Mouse (Mus musculus): ENCODE measurements around the gene Pex5l. TPM values are rescaled to one million over a fixed set of nuclear protein-coding genes. Genes with fewer than 3 reads are reported as not detected.
A peak's percentile ranks its signal among the peaks of the same experiment; 100 is the strongest.

The Pex5l gene
- total and polyA plus RNA-seq, 2 experiments from 2014 or later = 3.3 to 32.7 TPM

DNA sequence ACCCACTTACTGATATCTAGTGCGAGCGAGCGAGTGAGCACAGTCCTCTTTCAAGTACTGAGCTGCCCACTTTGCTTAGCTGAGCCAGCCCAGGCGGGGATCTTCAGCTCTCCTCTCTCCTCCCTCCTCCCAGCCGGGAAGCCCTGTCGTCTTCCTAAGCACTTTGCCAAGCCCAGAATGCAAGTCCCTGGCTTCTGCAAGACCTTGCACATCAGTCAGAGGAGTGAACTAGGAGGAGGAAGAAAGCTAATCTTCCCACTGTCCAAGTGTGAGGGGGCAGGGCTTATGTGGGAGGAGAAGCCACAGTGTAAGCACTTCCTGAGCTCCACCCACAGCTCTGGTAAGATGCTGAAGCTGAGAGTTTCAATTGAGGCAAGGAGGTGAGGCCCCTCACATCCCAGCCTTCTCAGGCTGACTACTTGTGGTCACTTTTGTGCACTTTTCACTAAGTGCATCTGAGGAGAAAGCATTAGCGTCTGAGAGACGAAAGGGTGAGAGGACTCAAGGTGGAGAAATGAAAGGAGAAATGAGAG lies 60.2 kb downstream of the Pex5l start:
- Histone ChIP-seq H3K36me3 (ENCODE audit: insufficient read depth) (no peaks in the 10 kb centered on the region), H3K9ac (no peak overlapping the region), H3K4me3 (ENCODE audit: low read depth, low read length) (no peak overlapping the region), H3K27me3 (ENCODE audit: insufficient read depth, low read length) (no peaks in the 10 kb centered on the region), H3K4me2 (ENCODE audit: low read depth) (no peak overlapping the region), H3K27ac (ENCODE audit: low read depth, low read length) (no peak overlapping the region), H3K4me1 (ENCODE audit: insufficient read depth) (no peaks in the 10 kb centered on the region), H3K9me3 (ENCODE audit: low read length) (no peaks in the 10 kb centered on the region)
- TF ChIP-seq CTCF (IDR thresholded peaks at IDR 0.05; ENCODE audit: low read depth) = no peak
- WGBS = 29% methylated on average over 8 of the region's 8 CpGs
- DNase-seq (no peak), ATAC-seq (no peak)

DNA sequence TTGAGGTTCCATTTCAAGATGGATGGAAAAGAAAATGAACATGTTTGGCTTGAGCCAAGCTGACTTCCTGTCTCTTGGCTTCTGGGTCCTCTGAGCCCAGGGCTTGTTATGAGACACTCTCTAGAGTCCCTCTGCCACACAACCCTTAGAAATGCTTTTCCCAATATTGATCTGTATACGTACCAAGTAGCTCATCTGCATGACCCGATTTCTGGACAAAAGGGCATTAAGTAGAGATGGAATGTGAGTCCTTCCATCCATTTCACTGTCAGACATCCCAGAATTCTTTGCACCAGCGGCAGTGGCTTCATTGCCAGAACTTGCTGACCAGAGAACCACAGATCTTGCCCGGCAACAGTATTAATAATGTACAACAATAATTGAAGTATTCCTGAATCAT lies 61.3 kb downstream of the Pex5l start:
- WGBS = 80% methylated on average over 4 of the region's 4 CpGs
- no peaks in the 10 kb centered on the region for H3K9me3 ChIP-seq (ENCODE audit: low read length)
- no peaks in the 10 kb centered on the region for H3K27me3 ChIP-seq (ENCODE audit: insufficient read depth, low read length)
- H3K27ac ChIP-seq (ENCODE audit: low read depth, low read length) = no peak overlapping the region
- H3K36me3 ChIP-seq (ENCODE audit: insufficient read depth) = no peaks in the 10 kb centered on the region
- no peaks in the 10 kb centered on the region for H3K4me1 ChIP-seq (ENCODE audit: insufficient read depth)
- no peak overlapping the region for H3K4me2 ChIP-seq (ENCODE audit: low read depth)
- no peak for DNase-seq
- no peak overlapping the region for H3K4me3 ChIP-seq (ENCODE audit: low read depth, low read length)
- ATAC-seq = no peak
- no peak for TF ChIP-seq CTCF (IDR thresholded peaks at IDR 0.05; ENCODE audit: low read depth)
- no peak overlapping the region for H3K9ac ChIP-seq

DNA sequence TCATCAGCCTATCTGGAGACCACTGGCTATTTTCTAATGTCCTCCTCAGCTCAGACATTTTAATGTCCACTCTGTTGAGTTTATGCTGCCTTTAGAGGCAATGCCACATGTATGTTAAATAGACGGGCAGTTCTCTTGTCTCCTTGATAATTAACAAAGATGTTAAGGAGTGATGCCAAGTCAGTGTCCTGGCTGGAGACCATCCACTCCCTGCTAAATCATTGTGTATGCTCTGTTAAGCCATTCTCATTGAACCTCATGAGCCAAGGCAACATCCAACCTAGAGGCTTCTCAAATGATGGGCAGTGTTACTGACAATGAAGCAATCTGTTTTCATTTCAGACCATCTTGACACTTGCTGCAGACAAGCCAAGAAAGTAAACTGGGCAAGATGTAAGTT lies 63.4 kb downstream of the Pex5l start:
- H3K9me3 ChIP-seq (ENCODE audit: low read length) = no peaks in the 10 kb centered on the region
- H3K36me3 ChIP-seq (ENCODE audit: insufficient read depth) = no peaks in the 10 kb centered on the region
- 87% methylated on average over 1 of the region's 1 CpGs for WGBS
- no peaks in the 10 kb centered on the region for H3K27me3 ChIP-seq (ENCODE audit: insufficient read depth, low read length)
- H3K27ac ChIP-seq (ENCODE audit: low read depth, low read length) = no peak overlapping the region
- DNase-seq (no peak), ATAC-seq (no peak)
- no peak overlapping the region for H3K4me3 ChIP-seq (ENCODE audit: low read depth, low read length)
- H3K4me1 ChIP-seq (ENCODE audit: insufficient read depth) = no peaks in the 10 kb centered on the region
- H3K4me2 ChIP-seq (ENCODE audit: low read depth) = no peak overlapping the region
- TF ChIP-seq CTCF (IDR thresholded peaks at IDR 0.05; ENCODE audit: low read depth) = no peak
- H3K9ac ChIP-seq = no peak overlapping the region

DNA sequence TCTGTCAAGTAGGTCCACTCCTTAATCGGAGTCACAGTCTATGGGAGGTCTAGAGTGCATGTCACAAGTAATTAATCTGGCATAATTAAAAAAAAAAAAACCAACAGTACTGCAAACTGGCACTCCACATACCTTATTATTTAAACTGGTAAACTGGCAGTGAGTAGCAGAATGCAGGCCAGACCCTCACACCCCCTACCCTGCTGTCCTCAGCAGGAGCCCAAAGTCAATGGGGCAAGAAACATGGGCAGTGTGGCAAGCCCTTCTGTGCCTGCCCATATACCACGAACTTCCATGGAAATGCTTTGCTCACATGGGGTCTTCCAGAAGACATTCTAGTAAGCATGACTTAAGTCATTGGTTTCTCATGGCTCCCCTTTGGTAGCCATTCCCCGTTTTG lies 63.9 kb downstream of the Pex5l start:
- DNase-seq (no peak), ATAC-seq (no peak)
- no peaks in the 10 kb centered on the region for H3K4me1 ChIP-seq (ENCODE audit: insufficient read depth)
- H3K4me2 ChIP-seq (ENCODE audit: low read depth) = no peak overlapping the region
- TF ChIP-seq CTCF (IDR thresholded peaks at IDR 0.05; ENCODE audit: low read depth) = no peak
- WGBS = 76% methylated on average over 3 of the region's 3 CpGs
- no peak overlapping the region for H3K27ac ChIP-seq (ENCODE audit: low read depth, low read length)
- no peaks in the 10 kb centered on the region for H3K27me3 ChIP-seq (ENCODE audit: insufficient read depth, low read length)
- no peak overlapping the region for H3K9ac ChIP-seq
- H3K4me3 ChIP-seq (ENCODE audit: low read depth, low read length) = no peak overlapping the region
- no peaks in the 10 kb centered on the region for H3K36me3 ChIP-seq (ENCODE audit: insufficient read depth)
- no peaks in the 10 kb centered on the region for H3K9me3 ChIP-seq (ENCODE audit: low read length)

DNA sequence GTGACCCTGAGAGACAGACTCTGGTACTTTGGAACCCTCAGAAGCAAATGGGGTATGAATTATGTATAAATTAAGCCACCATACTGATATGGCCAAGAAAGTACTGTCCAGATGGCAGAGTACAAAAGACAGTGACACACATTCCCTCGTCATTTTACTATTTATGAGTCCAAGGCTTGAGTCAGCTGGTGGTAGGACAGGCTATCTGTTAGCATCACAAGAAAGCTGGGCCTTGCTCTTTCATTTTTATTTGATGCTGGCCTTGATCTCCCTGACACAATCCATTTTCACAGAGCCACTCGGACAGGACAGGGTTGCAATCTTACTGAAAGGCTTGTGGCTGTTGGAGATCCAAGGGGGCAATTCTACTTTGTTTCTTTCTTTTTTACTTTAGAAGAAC lies 67.4 kb downstream of the Pex5l start:
- Histone ChIP-seq H3K4me3 (ENCODE audit: low read depth, low read length) (no peak overlapping the region), H3K4me1 (ENCODE audit: insufficient read depth) (no peaks in the 10 kb centered on the region), H3K36me3 (ENCODE audit: insufficient read depth) (no peaks in the 10 kb centered on the region), H3K27ac (ENCODE audit: low read depth, low read length) (no peak overlapping the region), H3K27me3 (ENCODE audit: insufficient read depth, low read length) (no peaks in the 10 kb centered on the region), H3K9ac (no peak overlapping the region), H3K9me3 (ENCODE audit: low read length) (no peaks in the 10 kb centered on the region), H3K4me2 (ENCODE audit: low read depth) (no peak overlapping the region)
- ATAC-seq (no peak), DNase-seq (no peak)
- TF ChIP-seq CTCF (IDR thresholded peaks at IDR 0.05; ENCODE audit: low read depth) = no peak
- WGBS = 56% methylated on average over 2 of the region's 2 CpGs

DNA sequence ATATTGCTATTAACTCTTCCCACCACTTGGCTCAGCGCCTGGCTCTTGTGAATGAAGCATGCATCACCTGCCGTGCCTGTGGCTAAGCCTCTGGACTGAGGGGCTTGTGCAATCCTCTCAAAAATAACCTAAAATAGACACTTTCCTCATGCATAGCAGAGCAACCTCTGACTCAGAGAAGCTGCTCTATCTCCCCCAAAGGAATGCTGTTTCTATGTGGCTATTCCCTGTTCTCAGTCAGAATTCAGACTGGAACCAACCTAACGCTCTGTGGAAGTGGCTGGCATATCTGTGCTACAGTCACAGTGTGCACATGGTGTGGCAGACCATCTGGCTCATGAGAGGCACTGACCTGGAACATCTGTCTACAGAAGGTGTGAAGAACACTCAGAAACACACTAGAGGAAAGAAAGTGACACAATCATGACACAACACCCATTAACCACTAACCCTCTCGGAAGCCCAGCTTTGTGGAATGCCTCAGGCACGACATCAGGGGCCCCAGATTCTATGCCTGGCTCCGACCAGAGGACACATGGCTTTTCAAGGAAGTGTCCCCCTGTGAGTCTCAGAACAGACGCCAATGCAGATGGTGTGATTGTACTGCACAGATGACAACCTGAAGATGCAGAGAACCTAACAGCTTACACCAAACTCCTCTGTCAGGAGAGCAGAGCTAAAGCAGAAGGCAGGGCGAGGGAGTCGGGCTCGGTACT lies 68.6 kb downstream of the Pex5l start:
- no peaks in the 10 kb centered on the region for H3K36me3 ChIP-seq (ENCODE audit: insufficient read depth)
- H3K4me2 ChIP-seq (ENCODE audit: low read depth) = no peak overlapping the region
- no peak overlapping the region for H3K27ac ChIP-seq (ENCODE audit: low read depth, low read length)
- DNase-seq (no peak), ATAC-seq (peak; percentile 25; the same call in 1 of the 2 replicates)
- no peaks in the 10 kb centered on the region for H3K9me3 ChIP-seq (ENCODE audit: low read length)
- H3K4me3 ChIP-seq (ENCODE audit: low read depth, low read length) = no peak overlapping the region
- no peaks in the 10 kb centered on the region for H3K27me3 ChIP-seq (ENCODE audit: insufficient read depth, low read length)
- H3K4me1 ChIP-seq (ENCODE audit: insufficient read depth) = no peaks in the 10 kb centered on the region
- 53% methylated on average over 10 of the region's 10 CpGs for WGBS
- TF ChIP-seq CTCF (IDR thresholded peaks at IDR 0.05; ENCODE audit: low read depth) = no peak
- H3K9ac ChIP-seq = no peak overlapping the region

DNA sequence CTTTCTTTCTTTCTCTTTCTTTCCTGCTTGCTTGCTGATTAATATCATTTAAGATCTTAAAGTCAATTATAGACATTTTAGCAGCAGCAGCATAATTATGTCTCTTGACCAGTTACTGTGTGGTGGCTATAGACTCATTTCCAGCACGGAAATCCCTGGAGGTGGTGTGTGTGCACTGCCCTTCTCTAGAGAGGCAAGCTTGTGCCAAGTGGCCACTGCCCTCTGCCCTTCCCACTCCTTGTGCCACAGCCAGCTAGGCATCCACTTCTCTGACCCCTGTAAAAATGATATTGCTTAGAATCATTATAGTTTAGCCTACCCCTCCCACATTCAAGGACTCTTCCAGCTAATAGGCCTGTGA lies 69.2 kb downstream of the Pex5l start:
- no peak for DNase-seq
- no peaks in the 10 kb centered on the region for H3K4me1 ChIP-seq (ENCODE audit: insufficient read depth)
- no peaks in the 10 kb centered on the region for H3K9me3 ChIP-seq (ENCODE audit: low read length)
- no peak overlapping the region for H3K27ac ChIP-seq (ENCODE audit: low read depth, low read length)
- ATAC-seq = no peak
- no peaks in the 10 kb centered on the region for H3K36me3 ChIP-seq (ENCODE audit: insufficient read depth)
- no peak overlapping the region for H3K4me2 ChIP-seq (ENCODE audit: low read depth)
- no peak overlapping the region for H3K9ac ChIP-seq
- 68% methylated on average over 1 of the region's 1 CpGs for WGBS
- TF ChIP-seq CTCF (IDR thresholded peaks at IDR 0.05; ENCODE audit: low read depth) = no peak
- no peaks in the 10 kb centered on the region for H3K27me3 ChIP-seq (ENCODE audit: insufficient read depth, low read length)
- H3K4me3 ChIP-seq (ENCODE audit: low read depth, low read length) = no peak overlapping the region

Measured in forebrain, postnatal 0 days (tissue).